Mouse (Mus musculus) limb, embryonic 11.5 days (tissue): Measurements from ENCODE around the gene Egr2. TPM values are rescaled to one million over a fixed set of nuclear protein-coding genes. Genes with fewer than 3 reads are reported as not detected.

Experiments
- ATAC-seq: fragments of 200-750 bp; cut with Nextera tagmentation; 2 replicates; pipeline ENCODE4 v1.8.0; 2017; ENCODE audit warnings: low read depth; ENCODE audit not compliant: insufficient number of reproducible peaks, low FRiP score, low TSS enrichment
- DNase-seq: peaks from one replicate; pipeline ENCODE4 v3.0.0-alpha.2; 2015; ENCODE audit warnings: low spot score
- H3K27ac ChIP-seq: fragments of 300-500 bp; sonication (generic); replicated peaks from 2 replicates; pipeline ENCODE4 v1.5.1; 2014; ENCODE audit warnings: low read depth, mild to moderate bottlenecking, low read length
- H3K27me3 ChIP-seq: fragments of 300-500 bp; sonication (generic); 2 replicates; pipeline ENCODE4 v1.6.1; 2014; ENCODE audit warnings: mild to moderate bottlenecking, low read length, mixed read lengths; ENCODE audit not compliant: control insufficient read depth, insufficient read depth
- H3K36me3 ChIP-seq: fragments of 300-500 bp; sonication (generic); 2 replicates; pipeline ENCODE4 v1.6.1; 2014; ENCODE audit warnings: mild to moderate bottlenecking, low read length, moderate library complexity, mixed read lengths; ENCODE audit not compliant: control insufficient read depth, insufficient read depth
- H3K4me1 ChIP-seq: fragments of 300-500 bp; sonication (generic); 2 replicates; pipeline ENCODE4 v1.6.1; 2014; ENCODE audit warnings: low read length, mixed read lengths; ENCODE audit not compliant: control insufficient read depth, insufficient read depth
- H3K4me2 ChIP-seq: fragments of 300-500 bp; sonication (generic); 2 replicates; pipeline ENCODE4 v1.6.1; 2014; ENCODE audit warnings: low read depth, mild to moderate bottlenecking, moderate library complexity; ENCODE audit not compliant: severe bottlenecking
- H3K4me3 ChIP-seq: fragments of 300-500 bp; sonication (generic); 2 replicates; pipeline ENCODE4 v1.5.1; 2014; ENCODE audit warnings: low read depth, low read length
- H3K9ac ChIP-seq: fragments of 300-500 bp; sonication (generic); 2 replicates; pipeline ENCODE4 v1.6.1; 2014; ENCODE audit warnings: mild to moderate bottlenecking, low read length
- H3K9me3 ChIP-seq: fragments of 300-500 bp; sonication (generic); 2 replicates; pipeline ENCODE4 v1.6.1; 2016; ENCODE audit warnings: low read length; ENCODE audit not compliant: control insufficient read depth
- whole genome bisulfite sequencing: fragments of 180-500 bp; shearing (Covaris S2); extraction: QIAGEN DNeasy Blood & Tissue Kit; methylation state at CpG from one replicate; pipeline ENCODE4 v1.1.7; 2014; 5-methylcytosine and 5-hydroxymethylcytosine counted together
- polyA plus RNA-seq: library from polyadenylated mRNA; unstranded; fragments of >200 nt; fragmentation: Nextera tagmentation; extraction: Ambion mirVana; gene quantifications from 2 replicates; pipeline ENCODE4 v1.2.1, GENCODE M21; 2014

Egr2 gene
- polyA plus RNA-seq, 1 experiment from 2014 or later, result 0.17 TPM

DNA sequence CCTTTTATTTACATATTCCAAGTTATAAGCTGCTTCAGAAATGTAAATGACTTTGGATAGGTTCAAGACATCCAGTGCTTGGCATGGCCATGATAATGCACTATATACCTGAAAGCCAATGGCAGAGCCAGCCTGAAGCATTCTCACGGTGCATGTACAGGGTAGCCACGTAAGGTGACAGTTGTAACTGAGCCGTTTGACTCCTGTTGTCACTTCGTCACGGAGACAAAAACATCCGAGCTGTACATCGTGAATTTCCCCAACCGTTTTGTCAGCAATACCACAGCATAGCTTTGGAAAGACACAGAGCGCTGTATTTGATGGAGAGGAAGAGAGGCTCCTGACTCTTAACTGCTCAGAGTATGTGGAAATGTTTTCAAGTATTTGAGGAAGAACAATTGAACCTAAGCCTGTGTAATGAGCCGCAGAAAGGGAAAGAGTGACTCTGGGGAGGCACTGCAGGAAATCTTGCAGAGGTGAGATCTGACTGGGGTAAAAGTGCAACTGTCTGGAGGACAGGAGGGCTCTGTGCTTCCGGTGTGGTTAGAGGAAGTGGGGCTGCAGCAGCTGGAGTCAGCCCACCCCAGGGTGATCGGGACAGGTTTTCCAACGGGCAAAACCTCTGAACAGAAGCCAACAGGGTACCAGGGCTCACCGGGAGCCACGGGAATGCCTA, 31.8 kb upstream of the Egr2 start:
- Histone ChIP-seq H3K4me3 (no peak overlapping the region), H3K9me3 (no peaks in the 10 kb centered on the region), H3K27me3 (no peaks in the 10 kb centered on the region), H3K9ac (no peak overlapping the region), H3K4me2 (no peak overlapping the region), H3K27ac (no peak overlapping the region), H3K4me1 (no peaks in the 10 kb centered on the region), H3K36me3 (no peaks in the 10 kb centered on the region)
- no peak for DNase-seq
- WGBS, result 74% methylated on average over 15 of the region's 15 CpGs
- no peak for ATAC-seq

DNA sequence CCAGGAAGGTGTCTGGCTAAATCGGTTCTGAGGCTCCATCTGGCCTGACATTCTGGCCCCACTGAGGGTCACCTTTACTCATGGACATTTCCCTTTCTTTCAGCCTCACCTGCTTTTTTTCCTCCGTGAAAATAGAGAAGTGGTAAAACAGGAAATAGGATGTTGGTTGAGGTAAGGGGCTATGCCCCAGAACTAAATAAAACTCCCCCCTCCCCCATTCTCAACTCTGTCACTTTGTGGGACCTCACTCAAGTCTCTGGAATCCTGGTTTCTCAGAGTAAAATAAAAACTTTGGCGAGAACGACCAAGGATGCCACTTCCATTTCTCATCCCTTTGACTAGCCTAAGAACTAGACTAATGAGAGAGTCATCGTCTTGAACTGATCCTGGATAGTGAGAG, 31.2 kb upstream of the Egr2 start:
- H3K9me3 ChIP-seq, result no peaks in the 10 kb centered on the region
- no peak overlapping the region for H3K27ac ChIP-seq
- DNase-seq (no peak), ATAC-seq (no peak)
- no peak overlapping the region for H3K9ac ChIP-seq
- H3K4me1 ChIP-seq, result no peaks in the 10 kb centered on the region
- no peaks in the 10 kb centered on the region for H3K36me3 ChIP-seq
- 64% methylated on average over 5 of the region's 5 CpGs for WGBS
- H3K4me3 ChIP-seq, result no peak overlapping the region
- no peaks in the 10 kb centered on the region for H3K27me3 ChIP-seq
- H3K4me2 ChIP-seq, result no peak overlapping the region

DNA sequence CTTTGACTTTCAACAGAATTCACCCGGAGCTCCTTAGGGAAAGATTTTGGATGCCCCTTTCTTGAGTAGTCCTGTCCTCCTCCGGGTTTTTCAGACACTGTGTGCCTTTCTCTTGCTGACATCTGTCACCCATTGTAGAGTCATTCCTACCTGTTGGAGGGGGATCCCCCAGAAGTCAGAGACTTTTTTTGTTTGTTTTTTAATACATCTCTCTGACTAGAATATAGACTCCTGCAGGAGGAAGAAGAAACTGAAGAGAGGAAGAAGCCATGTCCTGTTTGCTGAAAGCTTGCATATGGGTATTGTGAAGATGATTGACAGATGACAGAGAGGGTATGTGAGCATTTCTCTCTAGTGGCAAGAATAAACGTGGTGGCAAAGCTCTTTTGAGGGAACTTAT, 30.0 kb upstream of the Egr2 start:
- H3K27ac ChIP-seq, result no peak overlapping the region
- 74% methylated on average over 3 of the region's 3 CpGs for WGBS
- no peak overlapping the region for H3K4me2 ChIP-seq
- no peaks in the 10 kb centered on the region for H3K4me1 ChIP-seq
- no peaks in the 10 kb centered on the region for H3K27me3 ChIP-seq
- no peaks in the 10 kb centered on the region for H3K36me3 ChIP-seq
- no peaks in the 10 kb centered on the region for H3K9me3 ChIP-seq
- no peak overlapping the region for H3K4me3 ChIP-seq
- ATAC-seq (no peak), DNase-seq (no peak)
- no peak overlapping the region for H3K9ac ChIP-seq

DNA sequence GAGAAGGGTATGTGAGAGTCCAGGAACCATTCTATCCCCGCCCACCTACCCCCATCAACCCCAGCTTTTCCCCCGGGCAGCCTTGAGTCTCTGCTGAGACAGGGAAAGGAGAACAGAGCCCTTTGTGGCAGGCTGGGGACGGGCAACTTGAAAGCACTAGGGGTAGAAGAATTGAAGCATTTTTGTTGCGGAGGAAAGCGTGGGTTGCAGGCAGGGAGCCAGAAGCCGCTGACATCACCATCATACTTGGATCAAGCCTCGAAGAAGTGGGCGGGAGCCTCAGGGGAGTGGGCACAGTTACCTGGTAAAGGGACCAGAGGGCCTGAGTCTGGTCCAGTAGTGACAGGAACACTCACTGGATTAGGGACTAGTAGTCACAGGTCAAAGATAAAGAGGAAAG, 23.1 kb upstream of the Egr2 start:
- ATAC-seq (no peak), DNase-seq (no peak)
- Histone ChIP-seq H3K4me1 (no peaks in the 10 kb centered on the region), H3K9ac (no peak overlapping the region), H3K27me3 (no peaks in the 10 kb centered on the region), H3K9me3 (no peaks in the 10 kb centered on the region), H3K27ac (no peak overlapping the region), H3K4me3 (no peak overlapping the region), H3K4me2 (no peak overlapping the region), H3K36me3 (no peaks in the 10 kb centered on the region)
- WGBS, result 81% methylated on average over 8 of the region's 8 CpGs

DNA sequence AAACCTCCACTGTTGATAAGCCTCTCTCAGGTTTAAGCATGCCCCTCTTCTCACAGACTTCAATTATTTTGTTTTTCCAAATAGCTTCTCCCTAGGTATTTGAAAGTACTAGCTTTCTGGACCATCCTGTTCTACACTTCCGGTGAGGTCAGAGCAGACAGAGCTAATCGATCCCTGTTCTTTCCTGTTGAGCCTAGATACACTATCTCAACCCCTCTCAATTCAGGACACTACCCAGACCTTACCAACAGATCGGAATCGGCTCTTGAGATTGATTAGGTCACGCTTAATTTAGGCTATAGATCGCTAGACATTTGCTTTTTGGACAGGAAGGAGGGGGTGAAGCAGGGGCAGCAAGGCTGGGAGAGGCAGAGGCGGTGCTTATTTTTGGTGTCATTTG, 22.4 kb upstream of the Egr2 start:
- Histone ChIP-seq H3K27me3 (no peaks in the 10 kb centered on the region), H3K4me2 (no peak overlapping the region), H3K4me3 (no peak overlapping the region), H3K9ac (no peak overlapping the region), H3K9me3 (no peaks in the 10 kb centered on the region), H3K4me1 (no peaks in the 10 kb centered on the region), H3K36me3 (no peaks in the 10 kb centered on the region), H3K27ac (no peak overlapping the region)
- WGBS, result 77% methylated on average over 7 of the region's 7 CpGs
- ATAC-seq, result no peak
- no peak for DNase-seq

DNA sequence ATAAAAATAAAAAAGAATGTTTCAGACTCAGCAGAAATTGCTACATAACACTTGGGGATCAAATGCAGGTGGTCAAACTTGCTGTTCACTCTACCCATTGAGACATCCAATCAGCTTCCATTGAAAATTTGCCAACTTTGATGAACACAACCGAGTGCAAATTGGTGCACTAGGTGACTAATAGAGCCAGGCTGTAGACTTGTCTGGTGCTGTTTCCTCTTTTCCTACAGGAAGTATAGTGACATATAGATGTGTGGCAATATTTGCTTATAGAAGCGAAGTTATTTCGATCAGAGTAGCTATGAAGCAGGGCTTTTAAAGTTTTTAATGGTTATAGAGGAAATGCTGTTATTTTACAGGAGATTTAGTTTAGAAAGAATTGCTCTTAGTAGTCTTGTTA, 16.5 kb upstream of the Egr2 start:
- 87% methylated on average over 3 of the region's 3 CpGs for WGBS
- Histone ChIP-seq H3K4me1 (no peaks in the 10 kb centered on the region), H3K36me3 (no peaks in the 10 kb centered on the region), H3K27ac (no peak overlapping the region), H3K4me2 (no peak overlapping the region), H3K9ac (no peak overlapping the region), H3K27me3 (no peaks in the 10 kb centered on the region), H3K9me3 (no peaks in the 10 kb centered on the region), H3K4me3 (no peak overlapping the region)
- DNase-seq (no peak), ATAC-seq (no peak)

DNA sequence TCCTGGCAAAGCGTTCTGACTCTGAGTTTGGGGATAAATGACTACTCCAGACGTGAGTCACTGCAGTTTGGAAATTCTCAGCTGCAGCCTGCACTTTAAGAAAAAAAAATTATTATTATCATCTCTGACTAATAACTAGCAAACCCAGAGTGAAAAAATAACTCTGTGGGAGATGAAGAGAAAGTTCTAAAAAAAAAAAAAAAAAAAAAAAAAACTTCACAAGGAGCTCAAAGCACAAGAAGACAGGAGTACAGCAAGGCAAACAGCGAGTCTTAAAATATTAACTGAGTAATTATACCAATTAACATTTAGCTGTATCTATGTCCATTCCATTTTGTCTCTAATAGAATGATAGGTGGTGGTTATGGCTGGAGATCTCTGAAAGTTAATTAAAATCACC, 11.1 kb upstream of the Egr2 start:
- H3K4me1 ChIP-seq, result no peaks in the 10 kb centered on the region
- no peak overlapping the region for H3K27ac ChIP-seq
- no peak overlapping the region for H3K9ac ChIP-seq
- H3K4me2 ChIP-seq, result no peak overlapping the region
- no peak overlapping the region for H3K4me3 ChIP-seq
- DNase-seq (no peak), ATAC-seq (no peak)
- H3K27me3 ChIP-seq, result no peaks in the 10 kb centered on the region
- no peaks in the 10 kb centered on the region for H3K9me3 ChIP-seq
- no peaks in the 10 kb centered on the region for H3K36me3 ChIP-seq
- 81% methylated on average over 3 of the region's 3 CpGs for WGBS

DNA sequence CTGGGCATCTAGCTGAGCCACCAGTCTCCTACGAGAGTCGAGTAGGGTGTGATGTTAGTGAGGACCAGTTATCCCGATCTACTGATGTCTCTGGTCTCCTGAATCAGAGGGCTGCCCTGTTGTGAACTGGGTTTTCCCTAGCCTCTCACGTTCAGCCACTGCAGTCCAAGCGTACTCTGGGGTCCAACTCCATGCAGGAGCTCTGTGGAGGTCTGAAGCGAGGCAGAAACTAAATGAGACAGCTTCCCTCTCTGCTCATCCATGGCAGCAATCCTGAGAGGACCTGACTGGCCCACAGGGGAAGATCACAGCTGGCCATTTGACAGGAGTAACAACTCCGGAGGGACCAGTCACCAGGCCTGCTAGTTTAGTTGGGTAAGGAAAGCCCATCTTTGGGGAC, 10.6 kb upstream of the Egr2 start:
- Histone ChIP-seq H3K27ac (no peak overlapping the region), H3K4me3 (no peak overlapping the region), H3K36me3 (no peaks in the 10 kb centered on the region), H3K27me3 (no peaks in the 10 kb centered on the region), H3K9ac (no peak overlapping the region), H3K9me3 (no peaks in the 10 kb centered on the region), H3K4me2 (no peak overlapping the region), H3K4me1 (no peaks in the 10 kb centered on the region)
- 83% methylated on average over 7 of the region's 7 CpGs for WGBS
- no peak for ATAC-seq
- DNase-seq, result no peak

DNA sequence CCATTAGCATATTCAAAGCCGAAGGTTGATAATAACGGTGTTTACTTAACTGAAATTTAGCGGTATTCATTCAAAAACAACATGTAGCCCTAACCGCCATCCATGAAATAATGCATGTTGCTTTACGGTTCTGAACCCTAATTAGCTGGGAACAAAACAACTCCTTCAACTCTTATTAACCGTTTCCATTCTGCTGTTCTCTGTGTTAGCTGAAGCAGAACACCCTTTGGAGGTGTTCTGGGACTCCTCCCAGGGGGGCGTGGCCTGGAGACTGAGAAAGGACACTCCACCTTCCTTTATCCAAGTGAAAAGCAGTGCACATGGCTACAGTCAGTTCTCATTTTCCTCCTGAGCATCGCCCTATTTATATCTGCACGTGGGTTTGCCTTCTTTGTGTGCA, 8.8 kb upstream of the Egr2 start:
- H3K4me3 ChIP-seq, result no peak overlapping the region
- H3K36me3 ChIP-seq, result no peaks in the 10 kb centered on the region
- ATAC-seq (no peak), DNase-seq (no peak)
- no peaks in the 10 kb centered on the region for H3K27me3 ChIP-seq
- no peaks in the 10 kb centered on the region for H3K4me1 ChIP-seq
- H3K9me3 ChIP-seq, result no peaks in the 10 kb centered on the region
- no peak overlapping the region for H3K9ac ChIP-seq
- WGBS, result 75% methylated on average over 9 of the region's 9 CpGs
- no peak overlapping the region for H3K4me2 ChIP-seq
- no peak overlapping the region for H3K27ac ChIP-seq
